Mouse (Mus musculus) intestine, embryonic 14.5 days (tissue): Measurements from ENCODE around the gene Ints7. TPM values are rescaled to one million over a fixed set of nuclear protein-coding genes. Genes with fewer than 3 reads are reported as not detected.
A peak's percentile ranks its signal among the peaks of the same experiment; 100 is the strongest.

Experiments used
- ATAC-seq: fragments of 200-750 bp; cut with Nextera tagmentation; replicated peaks from 2 replicates; pipeline ENCODE4 v1.8.0; 2017; ENCODE audit warnings: low read depth, moderate number of reproducible peaks, moderate TSS enrichment, moderate library complexity; ENCODE audit not compliant: low FRiP score, low TSS enrichment
- DNase-seq: peaks from one replicate; pipeline ENCODE4 v3.0.0-alpha.2; 2018; ENCODE audit warnings: low spot score
- H3K27ac ChIP-seq: fragments of 300-500 bp; sonication (generic); 2 replicates; pipeline ENCODE4 v1.5.1; 2014; ENCODE audit warnings: low read depth, mild to moderate bottlenecking, control low read depth
- H3K27me3 ChIP-seq: fragments of 300-500 bp; sonication (generic); replicated peaks from 2 replicates; pipeline ENCODE4 v1.6.1; 2014; ENCODE audit warnings: low read length, control low read depth; ENCODE audit not compliant: control insufficient read depth, insufficient read depth
- H3K36me3 ChIP-seq: fragments of 300-500 bp; sonication (generic); 2 replicates; pipeline ENCODE4 v1.6.1; 2014; ENCODE audit warnings: low read length, control low read depth; ENCODE audit not compliant: control insufficient read depth, insufficient read depth
- H3K4me1 ChIP-seq: fragments of 300-500 bp; sonication (generic); replicated peaks from 2 replicates; pipeline ENCODE4 v1.6.1; 2014; ENCODE audit warnings: low read length, control low read depth, mixed read lengths; ENCODE audit not compliant: control insufficient read depth, insufficient read depth
- H3K4me2 ChIP-seq: fragments of 300-500 bp; sonication (generic); 2 replicates; pipeline ENCODE4 v1.6.1; 2014; ENCODE audit warnings: low read length
- H3K4me3 ChIP-seq: fragments of 300-500 bp; sonication (generic); 2 replicates; pipeline ENCODE4 v1.5.1; 2014; ENCODE audit warnings: low read depth, low read length, control low read depth, mixed read lengths
- H3K9ac ChIP-seq: fragments of 300-500 bp; sonication (generic); 2 replicates; pipeline ENCODE4 v1.6.1; 2014; ENCODE audit warnings: mild to moderate bottlenecking, low read length
- H3K9me3 ChIP-seq: fragments of 300-500 bp; sonication (generic); 2 replicates; pipeline ENCODE4 v1.6.1; 2016; ENCODE audit warnings: low read length, control low read depth; ENCODE audit not compliant: control insufficient read depth
- WGBS: fragments of 180-500 bp; shearing (Covaris S2); extraction: QIAGEN DNeasy Blood & Tissue Kit; methylation state at CpG from one replicate; pipeline ENCODE4 v1.1.7; 2014; 5-methylcytosine and 5-hydroxymethylcytosine counted together
- polyA plus RNA-seq: library from polyadenylated mRNA; unstranded; fragments of >200 nt; fragmentation: Nextera tagmentation; extraction: Ambion mirVana; gene quantifications from 2 replicates; pipeline ENCODE4 v1.2.1, GENCODE M21; 2014

Gene Ints7
- polyA plus RNA-seq, 1 experiment from 2014 or later = 51.7 TPM

DNA sequence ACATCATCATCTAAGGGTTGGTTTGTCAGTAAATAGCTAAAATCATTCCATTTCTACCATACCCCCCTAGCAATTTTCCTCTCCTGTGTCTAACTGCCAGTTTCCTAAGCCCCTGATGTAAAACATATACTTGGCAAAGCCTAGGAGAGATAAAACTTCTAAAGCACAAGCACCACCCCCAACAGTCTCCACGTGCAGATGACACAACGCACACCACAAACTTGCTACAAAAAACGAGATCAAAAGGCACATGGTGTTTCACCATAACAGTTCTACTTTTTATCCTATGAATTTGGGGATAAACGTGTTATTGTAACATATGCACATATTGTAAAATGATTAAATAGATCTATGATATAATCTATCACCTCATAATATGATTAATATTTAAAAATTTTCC, 33.8 kb upstream of the Ints7 start:
- ATAC-seq = no peak
- Histone ChIP-seq H3K4me3 (no peak overlapping the region), H3K9me3 (no peaks in the 10 kb centered on the region), H3K27ac (no peak overlapping the region), H3K4me2 (no peak overlapping the region), H3K9ac (no peak overlapping the region), H3K36me3 (peaks cover 88% of the 10 kb centered on the region), H3K27me3 (no peaks in the 10 kb centered on the region), H3K4me1 (no peaks in the 10 kb centered on the region)
- 73% methylated on average over 4 of the region's 4 CpGs for WGBS
- DNase-seq = no peak

- ATAC-seq (no peak), DNase-seq (no peak)
- Histone ChIP-seq H3K4me1 (no peaks in the 10 kb centered on the region), H3K27me3 (no peaks in the 10 kb centered on the region), H3K4me3 (no peak overlapping the region), H3K36me3 (peaks cover 89% of the 10 kb centered on the region), H3K9me3 (no peaks in the 10 kb centered on the region), H3K4me2 (no peak overlapping the region), H3K27ac (no peak overlapping the region), H3K9ac (no peak overlapping the region)
- 80% methylated on average over 3 of the region's 3 CpGs for WGBS
These were observed 31.7 kb upstream of the Ints7 start for GRCm38 (mm10) chr1:191543747-191544146.

DNA sequence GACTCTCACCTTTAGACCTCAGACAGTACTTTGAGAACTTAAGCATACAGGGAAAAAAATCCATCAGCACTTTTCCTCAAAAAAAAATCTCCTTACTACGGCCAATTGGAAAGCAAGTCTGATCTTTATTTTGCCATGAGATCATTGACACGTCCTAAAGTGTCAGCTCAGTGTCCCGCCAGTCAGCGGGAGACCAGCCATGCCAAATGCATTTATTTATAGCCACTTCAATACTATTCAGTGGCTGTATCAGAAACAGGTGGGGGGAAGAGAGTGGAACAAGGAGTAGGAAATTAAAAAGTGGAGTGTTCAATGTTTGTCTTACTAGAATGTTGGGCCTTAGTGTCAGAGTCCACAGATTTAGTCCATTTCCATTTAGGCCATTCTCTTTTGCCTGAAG, 24.6 kb upstream of the Ints7 start:
- no peak overlapping the region for H3K27ac ChIP-seq
- no peak for ATAC-seq
- no peaks in the 10 kb centered on the region for H3K4me1 ChIP-seq

DNA sequence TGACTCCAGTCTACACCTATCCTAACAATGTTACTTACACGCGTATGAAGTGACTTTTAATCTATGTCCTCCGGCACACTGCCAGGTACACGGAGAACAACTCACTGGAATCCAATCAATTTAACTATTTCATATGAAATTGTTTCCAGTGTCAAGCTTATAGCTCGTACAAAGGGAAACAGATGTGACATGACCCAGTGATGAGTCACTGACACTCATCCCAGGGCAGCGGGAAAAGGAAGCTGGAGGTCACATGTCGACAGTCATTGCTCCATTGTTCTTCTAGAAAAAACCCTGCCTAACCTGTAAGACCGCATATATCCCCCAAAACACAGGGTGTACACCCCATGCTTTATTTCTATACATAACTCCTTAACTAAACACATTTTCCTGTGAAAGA, 18.3 kb upstream of the Ints7 start:
- Histone ChIP-seq H3K4me2 (no peak overlapping the region), H3K27ac (no peak overlapping the region), H3K9ac (no peak overlapping the region), H3K27me3 (no peaks in the 10 kb centered on the region), H3K36me3 (peaks cover 86% of the 10 kb centered on the region), H3K9me3 (no peaks in the 10 kb centered on the region), H3K4me1 (no peaks in the 10 kb centered on the region), H3K4me3 (no peak overlapping the region)
- ATAC-seq (no peak), DNase-seq (no peak)
- WGBS = 76% methylated on average over 8 of the region's 8 CpGs

More for the DNA sequence above, 24.6 kb upstream of the Ints7 start:
- H3K27me3 ChIP-seq = no peaks in the 10 kb centered on the region
- no peaks in the 10 kb centered on the region for H3K9me3 ChIP-seq
- DNase-seq = no peak
- H3K4me3 ChIP-seq = no peak overlapping the region
- H3K9ac ChIP-seq = no peak overlapping the region
- H3K4me2 ChIP-seq = no peak overlapping the region
- WGBS = 89% methylated on average over 4 of the region's 4 CpGs
- H3K36me3 ChIP-seq = peaks cover 72% of the 10 kb centered on the region

DNA sequence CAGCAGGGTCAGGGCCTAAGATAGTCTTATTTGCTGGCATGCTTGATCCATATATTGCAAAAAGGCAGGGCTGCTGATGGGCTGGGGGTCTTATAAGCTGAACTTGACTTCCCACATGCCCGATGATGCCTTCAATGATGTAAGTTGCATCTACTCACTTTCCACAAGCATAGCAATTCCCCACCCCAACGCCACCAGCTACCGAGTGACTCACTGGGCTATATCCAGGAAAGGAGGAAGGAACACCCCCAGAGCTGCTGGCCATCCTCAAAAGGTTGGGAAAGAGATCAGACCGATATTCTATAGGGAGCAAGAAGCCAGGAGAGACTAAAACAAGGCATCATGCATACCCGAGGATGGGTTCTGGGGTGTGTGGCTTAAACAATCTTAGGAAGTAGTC, 15.7 kb upstream of the Ints7 start:
- Histone ChIP-seq H3K9me3 (no peaks in the 10 kb centered on the region), H3K4me3 (no peak overlapping the region)

DNA sequence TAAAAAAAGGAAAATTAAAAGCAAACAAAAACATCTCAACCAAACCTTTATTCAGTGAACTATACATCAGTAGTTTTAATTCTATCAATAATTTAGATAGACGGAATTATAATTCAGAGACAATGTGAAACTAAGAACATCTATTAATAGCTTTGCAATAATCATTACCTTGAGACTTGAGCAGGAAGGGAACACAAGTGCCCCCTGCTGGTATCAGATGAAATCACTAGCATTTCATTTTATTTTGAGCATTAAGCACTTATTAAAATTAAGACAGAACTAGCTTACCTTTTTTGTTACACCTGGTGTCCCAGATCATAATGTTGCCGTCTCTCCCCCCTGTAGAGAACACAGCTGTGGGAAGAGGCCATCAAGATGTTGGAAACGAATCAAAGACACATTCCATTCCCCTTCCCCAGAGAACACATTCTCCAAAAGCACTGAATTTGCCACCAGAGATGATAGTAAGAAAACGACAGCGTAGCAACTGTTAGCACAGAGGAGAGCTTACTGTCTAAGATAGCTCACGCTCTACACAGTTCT, 12.5 kb upstream of the Ints7 start:
- H3K27ac ChIP-seq = no peak overlapping the region
- peaks cover 74% of the 10 kb centered on the region for H3K36me3 ChIP-seq
- no peaks in the 10 kb centered on the region for H3K27me3 ChIP-seq
- no peaks in the 10 kb centered on the region for H3K9me3 ChIP-seq
- peak; percentile 59 for DNase-seq
- no peak overlapping the region for H3K4me2 ChIP-seq
- H3K4me3 ChIP-seq = no peak overlapping the region
- H3K9ac ChIP-seq = no peak overlapping the region
- ATAC-seq = no peak
- WGBS = 63% methylated on average over 6 of the region's 6 CpGs
- H3K4me1 ChIP-seq = no peaks in the 10 kb centered on the region

More for the DNA sequence above, 15.7 kb upstream of the Ints7 start:
- Histone ChIP-seq H3K36me3 (peaks cover 75% of the 10 kb centered on the region), H3K4me1 (no peaks in the 10 kb centered on the region), H3K4me2 (no peak overlapping the region), H3K9ac (no peak overlapping the region), H3K27ac (no peak overlapping the region), H3K27me3 (no peaks in the 10 kb centered on the region)
- WGBS = 90% methylated on average over 5 of the region's 5 CpGs
- DNase-seq = no peak
- ATAC-seq = no peak

GRCm38 (mm10) chr1:191567859-191568258, 7.6 kb upstream of the Ints7 start:
- no peak for ATAC-seq
- Histone ChIP-seq H3K4me2 (no peak overlapping the region), H3K9ac (no peak overlapping the region), H3K27ac (no peak overlapping the region), H3K9me3 (no peaks in the 10 kb centered on the region), H3K36me3 (peaks cover 51% of the 10 kb centered on the region), H3K4me1 (no peaks in the 10 kb centered on the region), H3K27me3 (no peaks in the 10 kb centered on the region), H3K4me3 (no peak overlapping the region)
- WGBS = 92% methylated on average over 1 of the region's 1 CpGs
- DNase-seq = no peak

DNA sequence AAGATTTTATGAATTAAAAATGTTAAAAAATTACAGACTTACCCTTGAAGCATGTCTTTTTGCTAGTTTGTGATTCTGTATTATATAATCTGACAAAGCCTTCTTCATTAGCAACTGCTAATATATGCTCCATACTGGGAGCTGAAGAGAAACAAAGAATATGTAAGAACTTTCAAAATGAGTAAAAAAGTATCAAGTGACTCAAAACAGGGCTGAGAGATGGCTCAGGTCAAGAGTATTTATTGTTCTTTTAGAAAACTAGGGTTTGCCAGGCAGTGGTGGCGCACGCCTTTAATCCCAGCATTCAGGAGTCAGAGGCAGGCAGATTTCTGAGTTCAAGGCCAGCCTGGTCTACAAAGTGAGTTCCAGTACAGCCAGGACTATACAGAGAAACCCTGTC, 5.8 kb upstream of the Ints7 start:
- Histone ChIP-seq H3K27me3 (no peaks in the 10 kb centered on the region), H3K27ac (no peak overlapping the region), H3K4me3 (no peak overlapping the region), H3K4me2 (no peak overlapping the region), H3K36me3 (peaks cover 41% of the 10 kb centered on the region), H3K4me1 (peaks cover 4% of the 10 kb centered on the region; the same call in 1 of the 2 replicates), H3K9ac (no peak overlapping the region), H3K9me3 (no peaks in the 10 kb centered on the region)
- no peak for DNase-seq
- WGBS = 92% methylated on average over 2 of the region's 2 CpGs
- ATAC-seq = no peak

DNA sequence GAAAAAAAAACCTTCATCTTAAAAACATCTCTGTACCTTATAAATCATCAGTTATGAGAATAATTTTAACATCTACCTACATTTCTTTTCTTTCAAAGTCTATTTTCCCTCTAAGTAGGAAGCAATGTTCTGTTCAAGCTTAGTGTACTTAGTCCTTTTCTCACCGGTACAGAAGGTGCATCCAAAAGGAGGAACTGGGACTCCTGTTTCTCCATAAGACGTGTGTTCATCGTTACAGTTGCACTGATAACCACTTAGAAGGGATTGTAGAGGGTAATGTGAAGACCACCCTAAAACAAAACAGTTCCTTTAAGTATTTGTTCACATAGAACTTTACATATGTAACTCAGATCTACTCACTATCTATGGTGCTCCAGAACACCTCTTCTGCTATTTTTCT, 5.0 kb upstream of the Ints7 start:
- Histone ChIP-seq H3K27me3 (no peaks in the 10 kb centered on the region), H3K4me2 (no peak overlapping the region), H3K9ac (no peak overlapping the region), H3K4me1 (peaks cover 4% of the 10 kb centered on the region; the same call in 1 of the 2 replicates), H3K36me3 (peaks cover 34% of the 10 kb centered on the region), H3K27ac (no peak overlapping the region), H3K4me3 (no peak overlapping the region), H3K9me3 (no peaks in the 10 kb centered on the region)
- DNase-seq (no peak), ATAC-seq (no peak)
- 93% methylated on average over 3 of the region's 3 CpGs for WGBS
